Mouse (Mus musculus) cerebellum, adult 2 months (tissue): ENCODE measurements around the gene Arpc5.

Experiments
- CTCF ChIP-seq: fragments of 200-500 bp; IDR thresholded peaks from 2 replicates; pipeline ENCODE4 v1.5.1; 2011; ENCODE audit warnings: low read depth, mild to moderate bottlenecking, control low read depth, low read length, moderate library complexity, borderline replicate concordance; ENCODE audit not compliant: insufficient read depth
- POLR2A ChIP-seq: fragments of 200-500 bp; IDR thresholded peaks from 2 replicates; pipeline ENCODE4 v1.6.1; 2011; ENCODE audit warnings: low read length, control low read depth, borderline replicate concordance; ENCODE audit not compliant: insufficient read depth

DNA sequence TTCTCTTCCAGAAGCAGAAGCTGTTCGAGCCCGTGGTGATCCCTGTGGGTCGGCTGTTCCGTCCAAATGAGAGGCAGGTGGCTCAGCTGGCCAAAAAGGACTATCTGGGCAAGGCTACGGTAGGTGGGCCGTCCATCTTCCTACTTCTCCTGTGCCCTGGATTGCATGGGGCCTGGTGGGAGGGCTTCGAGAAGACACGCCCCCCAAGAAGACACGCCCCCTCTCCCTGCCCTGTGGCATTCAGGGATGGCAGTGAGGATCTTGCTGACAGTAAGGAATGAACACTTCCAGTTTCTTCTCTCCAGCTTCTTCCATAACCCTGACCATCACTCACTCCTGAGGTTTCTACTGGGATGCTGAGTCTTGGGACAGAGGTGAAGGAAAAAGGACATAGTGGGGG is 57.9 kb downstream of the Arpc5 start:
- no peak for TF ChIP-seq CTCF
- no peak for TF ChIP-seq POLR2A
